Mouse (Mus musculus) bone marrow macrophage, adult 2 months (primary cell): Measurements from ENCODE around the gene Clic1.

Source experiments
- CTCF ChIP-seq: IDR thresholded peaks from 2 replicates; pipeline ENCODE4 v1.5.1; 2012; ENCODE audit warnings: low read depth, mild to moderate bottlenecking, low read length, moderate library complexity
- POLR2A ChIP-seq: IDR thresholded peaks from 2 replicates; pipeline ENCODE4 v1.6.1; 2012; ENCODE audit warnings: mild to moderate bottlenecking, low read depth, low read length, borderline replicate concordance

DNA sequence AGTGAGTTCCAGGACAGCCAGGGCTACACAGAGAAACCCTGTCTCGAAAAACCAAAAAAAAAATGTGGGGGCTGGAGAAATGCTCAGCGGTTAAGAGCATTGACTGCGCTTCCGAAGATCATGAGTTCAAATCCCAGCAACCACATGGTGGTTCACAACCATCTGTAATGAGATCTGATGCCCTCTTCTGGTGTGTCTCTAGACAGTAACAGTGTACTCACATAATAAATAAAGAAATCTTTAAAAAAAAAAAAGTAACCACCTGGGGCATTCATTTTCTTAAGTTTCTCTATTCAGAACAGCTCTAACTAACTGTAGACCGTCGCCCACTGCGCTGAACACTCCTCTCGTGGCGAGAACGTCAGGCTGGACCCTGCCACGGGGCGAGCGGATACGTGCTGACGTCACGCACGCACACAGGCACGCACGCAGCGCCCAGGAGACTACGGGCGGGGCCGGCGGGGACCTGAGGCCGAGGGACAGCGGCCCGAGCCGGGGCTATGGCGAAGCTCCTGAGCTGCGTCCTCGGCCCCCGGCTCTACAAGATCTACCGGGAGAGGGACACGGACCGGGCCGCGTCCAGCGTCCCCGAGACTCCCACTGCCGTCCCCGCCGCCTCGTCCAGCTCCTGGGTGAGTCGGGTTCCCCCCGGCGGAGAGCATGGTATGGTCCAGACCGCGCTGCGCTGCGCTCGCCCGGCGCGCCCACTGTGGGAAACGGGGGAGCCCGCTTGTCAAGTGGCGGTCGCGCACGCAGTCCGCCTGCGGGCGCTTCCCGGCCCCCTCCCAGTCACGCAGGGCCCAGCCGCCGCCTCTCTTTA, 39.3 kb downstream of the Clic1 start, which contains the start of gene Abhd16a:
- no peak for TF ChIP-seq POLR2A
- no peak for TF ChIP-seq CTCF
